In the genomic region with DNA sequence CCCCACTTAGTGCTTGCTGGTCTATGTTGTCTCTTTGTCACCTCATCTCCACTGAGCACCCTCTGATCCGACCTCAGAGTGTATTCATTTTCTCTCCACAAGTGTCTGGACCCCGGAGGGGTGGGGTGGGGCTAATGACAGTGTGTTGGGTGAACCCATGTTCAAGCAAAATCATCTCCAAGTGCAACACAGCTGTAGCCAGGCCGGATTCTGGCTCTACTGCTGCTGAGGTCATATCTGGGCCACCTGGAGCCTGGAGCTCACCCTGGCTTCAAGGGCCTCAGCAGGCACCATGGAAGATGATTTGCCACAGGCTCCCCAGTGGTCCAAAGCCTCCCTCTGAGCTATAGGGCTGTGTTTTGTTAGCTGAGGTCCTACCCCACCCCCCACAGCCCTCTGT, we compare ENCODE assay signal across 12 mouse cellular contexts. TPM values are rescaled to one million over a fixed set of nuclear protein-coding genes. Genes with fewer than 3 reads are reported as not detected.
DNase-seq lines count a peak whose midpoint lies in the region; ATAC-seq and TF ChIP-seq lines count a peak whose summit lies in the region.
"Had no signal": no experiment of that assay in that cellular context is flagged by ENCODE, and none has a peak within 500 bp of the region (broad histone marks: within the 10 kb centered on the region; RNA-seq: fewer than 3 reads in every experiment).

No protein-coding gene starts in this region.

- H3K4me2 ChIP-seq in forebrain, embryonic 12.5 days: no peak overlapping the region
- no peak overlapping the region for H3K4me2 ChIP-seq in forebrain, embryonic 11.5 days (ENCODE audit: low read depth, low read length, severe bottlenecking)
- H3K4me2 ChIP-seq in lung, embryonic 14.5 days: no peak overlapping the region
- H3K4me2 ChIP-seq in heart, postnatal 0 days (ENCODE audit: low read depth, low read length): no peak overlapping the region
- H3K4me2 ChIP-seq in midbrain, embryonic 14.5 days (ENCODE audit: low read length): no peak overlapping the region
- H3K4me2 ChIP-seq: liver, embryonic 12.5 days had no signal

- peaks cover 48% of the 10 kb centered on the region for H3K36me3 ChIP-seq in forebrain, embryonic 12.5 days (replicated peaks)
- H3K36me3 ChIP-seq in forebrain, embryonic 11.5 days (ENCODE audit: control insufficient read depth, insufficient read depth, low read length): no peaks in the 10 kb centered on the region; the same call in 1 of the 2 replicates
- H3K36me3 ChIP-seq in lung, embryonic 14.5 days (ENCODE audit: insufficient read depth): peaks cover 13% of the 10 kb centered on the region; the same call in 1 of the 2 replicates
- H3K36me3 ChIP-seq in heart, postnatal 0 days (replicated peaks; ENCODE audit: control insufficient read depth, insufficient read depth, low read length): peaks cover 5% of the 10 kb centered on the region
- H3K36me3 ChIP-seq in midbrain, embryonic 14.5 days (ENCODE audit: control insufficient read depth, insufficient read depth, low read length): peaks cover 23% of the 10 kb centered on the region

- intact Hi-C loops in left cerebral cortex, postnatal 10 days (cut with DNase I): no loop called here

- no peak for TF ChIP-seq CTCF in lung, embryonic 14.5 days (IDR thresholded peaks at IDR 0.05; ENCODE audit: low read depth)
- TF ChIP-seq CTCF in heart, postnatal 0 days (IDR thresholded peaks at IDR 0.05; ENCODE audit: low read depth): no peak

- TF ChIP-seq EP300 in heart, postnatal 0 days (IDR thresholded peaks at IDR 0.05; ENCODE audit: low read depth): no peak

- peaks cover 75% of the 10 kb centered on the region for H3K4me1 ChIP-seq in forebrain, embryonic 12.5 days
- H3K4me1 ChIP-seq in forebrain, embryonic 11.5 days (replicated peaks; ENCODE audit: control insufficient read depth, insufficient read depth, low read length): peaks cover 22% of the 10 kb centered on the region
- H3K4me1 ChIP-seq in lung, embryonic 14.5 days (ENCODE audit: insufficient read depth): peaks cover 40% of the 10 kb centered on the region
- peaks cover 85% of the 10 kb centered on the region for H3K4me1 ChIP-seq in heart, postnatal 0 days (ENCODE audit: control insufficient read depth, insufficient read depth)
- H3K4me1 ChIP-seq in midbrain, embryonic 14.5 days (ENCODE audit: control insufficient read depth, insufficient read depth, low read length): peaks cover 53% of the 10 kb centered on the region

- no peak for DNase-seq in forebrain, embryonic 11.5 days (ENCODE audit: low spot score)
- DNase-seq in lung, embryonic 14.5 days: no peak
- DNase-seq in lung, adult 18-20 months: no peak
- DNase-seq in heart, postnatal 0 days (ENCODE audit: low spot score): no peak
- DNase-seq in midbrain, embryonic 14.5 days: no peak
- no peak for DNase-seq in left cerebral cortex, postnatal 10 days (ENCODE audit: extremely low spot score in 1 of 2, low spot score in 2 of 2)
- DNase-seq in layer of hippocampus, adult 9-11 months: no peak
- DNase-seq: B cell, adult 2 months; right cerebral cortex, adult 18-20 months had no signal

- no peaks in the 10 kb centered on the region for H3K9me3 ChIP-seq in forebrain, embryonic 12.5 days
- no peaks in the 10 kb centered on the region for H3K9me3 ChIP-seq in forebrain, embryonic 11.5 days (ENCODE audit: control insufficient read depth, low read length)
- H3K9me3 ChIP-seq in lung, embryonic 14.5 days (ENCODE audit: low read depth, low read length): no peaks in the 10 kb centered on the region
- H3K9me3 ChIP-seq in heart, postnatal 0 days (replicated peaks; ENCODE audit: control insufficient read depth, low read length): no peaks in the 10 kb centered on the region
- no peaks in the 10 kb centered on the region for H3K9me3 ChIP-seq in midbrain, embryonic 14.5 days (ENCODE audit: control insufficient read depth, low read length)
- H3K9me3 ChIP-seq: liver, embryonic 12.5 days had no signal

- whole genome bisulfite sequencing in forebrain, embryonic 12.5 days: 55% methylated on average over 3 of the region's 3 CpGs
- 59% methylated on average over 3 of the region's 3 CpGs for WGBS in forebrain, embryonic 11.5 days
- 15% methylated on average over 3 of the region's 3 CpGs for WGBS in lung, embryonic 14.5 days
- WGBS in heart, postnatal 0 days: 34% methylated on average over 3 of the region's 3 CpGs
- 55% methylated on average over 3 of the region's 3 CpGs for WGBS in midbrain, embryonic 14.5 days

- no peak overlapping the region for H3K9ac ChIP-seq in forebrain, embryonic 12.5 days
- H3K9ac ChIP-seq in forebrain, embryonic 11.5 days (ENCODE audit: low read length): no peak overlapping the region
- H3K9ac ChIP-seq in lung, embryonic 14.5 days: no peak overlapping the region
- peak overlapping the region; percentile 29; the same call in 1 of the 2 replicates for H3K9ac ChIP-seq in heart, postnatal 0 days (replicated peaks; ENCODE audit: low read depth, low read length)
- no peak overlapping the region for H3K9ac ChIP-seq in midbrain, embryonic 14.5 days (replicated peaks; ENCODE audit: low read length)
- H3K9ac ChIP-seq: liver, embryonic 12.5 days had no signal

- no peaks in the 10 kb centered on the region for H3K27me3 ChIP-seq in forebrain, embryonic 12.5 days
- H3K27me3 ChIP-seq in forebrain, embryonic 11.5 days (ENCODE audit: control insufficient read depth, insufficient read depth, low read length): no peaks in the 10 kb centered on the region
- H3K27me3 ChIP-seq in lung, embryonic 14.5 days (ENCODE audit: insufficient read depth, low read length): no peaks in the 10 kb centered on the region
- H3K27me3 ChIP-seq in heart, postnatal 0 days (ENCODE audit: control insufficient read depth, insufficient read depth, low read length): no peaks in the 10 kb centered on the region
- H3K27me3 ChIP-seq in midbrain, embryonic 14.5 days (ENCODE audit: control insufficient read depth, insufficient read depth, low read length): no peaks in the 10 kb centered on the region
- H3K27me3 ChIP-seq: liver, embryonic 12.5 days had no signal

- H3K27ac ChIP-seq in forebrain, embryonic 12.5 days: peak overlapping the region; percentile 70
- H3K27ac ChIP-seq in forebrain, embryonic 11.5 days (ENCODE audit: low read depth, low read length): no peak overlapping the region
- no peak overlapping the region; the same call in 1 of the 2 replicates for H3K27ac ChIP-seq in lung, embryonic 14.5 days (ENCODE audit: low read depth)
- peak overlapping the region; percentile 78; the same call in 1 of the 2 replicates for H3K27ac ChIP-seq in heart, postnatal 0 days (ENCODE audit: low read depth)
- H3K27ac ChIP-seq in midbrain, embryonic 14.5 days (replicated peaks; ENCODE audit: low read depth, low read length): peak overlapping the region; percentile 74

- H3K4me3 ChIP-seq in forebrain, embryonic 12.5 days (replicated peaks): no peak overlapping the region
- no peak overlapping the region for H3K4me3 ChIP-seq in forebrain, embryonic 11.5 days (ENCODE audit: low read depth, low read length)
- H3K4me3 ChIP-seq in lung, embryonic 14.5 days (ENCODE audit: low read depth, low read length): no peak overlapping the region
- no peak overlapping the region for H3K4me3 ChIP-seq in heart, postnatal 0 days (ENCODE audit: low read depth, low read length)
- no peak overlapping the region for H3K4me3 ChIP-seq in midbrain, embryonic 14.5 days (replicated peaks; ENCODE audit: low read depth, low read length)
- H3K4me3 ChIP-seq: erythroblast, embryonic 14.5 days; liver, embryonic 12.5 days had no signal

- no peak for ATAC-seq in forebrain, embryonic 12.5 days (ENCODE audit: low FRiP score)
- ATAC-seq in forebrain, embryonic 11.5 days (replicated peaks; ENCODE audit: low FRiP score): no peak
- peak; percentile 28; the same call in 1 of the 2 replicates for ATAC-seq in lung, embryonic 14.5 days (ENCODE audit: insufficient read depth)
- no peak for ATAC-seq in heart, postnatal 0 days (ENCODE audit: insufficient read depth, low read depth)
- ATAC-seq in midbrain, embryonic 14.5 days (ENCODE audit: low FRiP score, low TSS enrichment): no peak
- ATAC-seq: liver, embryonic 12.5 days had no signal

RNA-seq across cellular contexts. Expression of a gene that starts 52.6 kb away (rescaled TPM):
- polyA plus RNA-seq in forebrain, embryonic 12.5 days (2016; fragmentation: Nextera tagmentation; extraction: Ambion mirVana): 64.1 and 68.3 TPM in 2 replicates
- 70.1 and 71.2 TPM in 2 replicates for polyA plus RNA-seq in forebrain, embryonic 11.5 days (2014; fragmentation: Nextera tagmentation; extraction: Ambion mirVana)
- polyA plus RNA-seq in lung, embryonic 14.5 days (2014; fragmentation: Nextera tagmentation; extraction: Ambion mirVana): 33.5 TPM in 2 replicates
- 41.0 and 47.8 TPM in 2 replicates for total RNA-seq in heart, postnatal 0 days (2014; rRNA removed; ENCODE audit: low replicate concordance)
- polyA plus RNA-seq in heart, postnatal 0 days (2015; fragmentation: Nextera tagmentation; extraction: Ambion mirVana): 12.4 and 13.8 TPM in 2 replicates
- polyA plus RNA-seq in midbrain, embryonic 14.5 days (2014; fragmentation: Nextera tagmentation; extraction: Ambion mirVana): 73.1 and 91.0 TPM in 2 replicates
- 100 to 1,000 TPM; 105 to 106 TPM for total RNA-seq in left cerebral cortex, postnatal 10 days (2021)

Comparison
In these comparisons a context has a peak if more than half of its experiments do, and no peak if none do; other contexts are left out.
1. H3K27ac ChIP-seq: peak in forebrain, embryonic 12.5 days (single experiment), heart, postnatal 0 days (single experiment) and midbrain, embryonic 14.5 days (single experiment); none in forebrain, embryonic 11.5 days (single experiment) and lung, embryonic 14.5 days (single experiment).